Mouse (Mus musculus): ENCODE data around the gene Ppp1r10. TPM values are rescaled to one million over a fixed set of nuclear protein-coding genes. Genes with fewer than 3 reads are reported as not detected.
"Not testable (repeated sequence)": the region's sequence is repeated elsewhere in the genome, so short reads cannot be mapped to it uniquely, and the experiment has no call there.

Ppp1r10 gene
- total RNA-seq, 1 experiment from 2014 or later, result 97.7 TPM

DNA sequence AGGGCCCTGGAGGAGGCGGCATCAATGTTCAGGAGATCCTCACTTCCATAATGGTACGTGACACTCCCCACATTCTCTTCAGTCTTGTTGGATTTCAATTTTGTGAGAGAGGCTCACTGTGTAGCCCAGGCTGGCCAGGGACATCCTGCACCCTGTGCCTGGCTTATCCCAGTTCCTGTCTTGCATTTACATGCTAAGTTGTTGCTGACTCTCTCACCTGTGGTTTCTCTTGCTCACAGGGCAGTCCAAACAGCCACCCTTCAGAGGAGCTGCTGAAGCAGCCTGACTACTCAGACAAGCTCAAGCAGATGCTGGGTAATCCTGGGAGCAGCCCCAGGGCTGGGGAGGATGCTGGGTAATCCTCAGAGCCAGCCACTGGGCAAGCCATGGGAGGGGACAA is 13.3 kb downstream of the Ppp1r10 start:
- DNase-seq, result no peak

DNA sequence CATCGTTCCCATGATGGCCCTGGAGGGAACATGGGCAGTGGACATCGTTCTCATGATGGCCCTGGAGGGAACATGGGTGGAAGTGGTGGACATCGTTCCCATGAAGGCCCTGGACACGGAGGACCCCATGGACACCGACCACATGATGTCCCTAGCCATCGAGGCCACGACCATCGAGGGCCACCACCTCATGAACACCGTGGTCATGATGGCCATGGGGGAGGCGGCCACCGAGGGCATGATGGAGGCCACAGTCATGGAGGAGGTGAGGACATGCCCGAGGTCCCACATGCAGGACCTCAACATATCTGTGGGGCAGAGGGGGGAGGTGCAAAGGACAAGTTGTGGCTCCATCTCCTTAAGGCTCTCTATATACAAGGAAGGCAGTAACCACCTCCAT is 14.4 kb downstream of the Ppp1r10 start:
- no peak for DNase-seq

DNA sequence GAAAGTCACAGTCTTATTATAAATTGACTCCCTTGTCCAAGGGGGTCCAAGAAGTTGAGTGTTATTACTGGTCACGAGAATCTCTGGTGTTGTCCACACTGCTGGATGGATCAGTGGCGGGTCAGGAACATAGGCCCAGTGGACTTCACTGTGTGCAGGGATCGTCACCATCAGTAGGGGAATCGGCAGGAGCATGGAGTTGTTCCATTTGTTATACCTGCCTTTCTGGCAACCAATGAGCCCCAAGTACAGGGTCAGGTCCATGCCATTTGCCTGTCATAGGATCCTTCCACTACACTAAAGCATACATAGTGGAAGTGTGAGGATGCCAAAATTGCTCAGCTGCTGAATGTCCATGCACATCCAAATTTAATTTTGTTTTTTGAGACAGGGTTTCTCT is 16.4 kb downstream of the Ppp1r10 start:
- no peak for DNase-seq

DNA sequence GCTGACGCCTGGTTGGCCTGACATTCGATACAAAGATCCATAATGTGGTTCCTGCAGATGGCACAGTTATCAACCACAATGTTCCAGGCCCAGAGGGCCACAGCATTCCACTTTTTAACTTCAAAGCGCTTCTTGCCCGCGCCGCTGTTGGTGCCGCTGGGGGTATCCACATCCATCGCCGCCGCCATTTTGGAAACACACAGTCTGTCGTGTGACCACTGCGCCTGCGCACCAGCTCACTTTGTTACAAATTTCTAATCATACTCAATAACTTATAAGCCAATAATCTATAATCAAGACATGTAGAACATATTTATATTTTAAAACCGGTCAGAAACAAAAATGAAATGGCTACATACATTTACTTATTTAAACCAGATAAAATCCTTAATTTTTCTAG is 19.5 kb downstream of the Ppp1r10 start:
- DNase-seq, result not testable (repeated sequence)

DNA sequence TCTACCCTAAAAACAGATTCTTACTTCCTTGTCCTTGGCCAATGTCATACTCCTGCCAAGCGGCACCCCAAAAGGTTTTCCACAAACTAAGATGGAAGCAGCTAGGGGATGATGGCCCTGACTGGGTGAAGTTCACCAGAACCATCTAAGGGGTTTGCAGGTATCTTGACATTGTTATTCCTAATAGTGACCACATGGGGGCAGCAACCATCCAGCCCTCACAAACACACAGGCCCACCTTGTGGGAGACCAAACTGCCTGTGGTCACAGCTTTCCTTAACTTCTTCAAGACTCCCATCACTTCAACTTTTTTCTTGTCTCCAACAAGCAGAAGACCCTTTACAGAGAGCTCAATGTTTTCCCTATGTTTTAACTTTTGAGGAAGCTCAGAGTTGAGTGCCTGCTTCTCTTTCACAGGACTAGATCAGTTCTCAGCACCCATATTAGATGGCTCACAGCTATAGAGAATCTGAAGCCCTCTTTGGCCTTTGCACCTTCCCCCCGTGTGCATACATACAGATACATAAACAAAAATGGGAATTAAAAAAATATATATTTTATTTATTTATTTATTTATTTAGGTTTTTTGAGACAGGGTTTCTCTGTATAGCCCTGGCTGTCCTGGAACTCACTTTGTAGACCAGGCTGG is 21.6 kb downstream of the Ppp1r10 start:
- peak; percentile 60 for DNase-seq

DNA sequence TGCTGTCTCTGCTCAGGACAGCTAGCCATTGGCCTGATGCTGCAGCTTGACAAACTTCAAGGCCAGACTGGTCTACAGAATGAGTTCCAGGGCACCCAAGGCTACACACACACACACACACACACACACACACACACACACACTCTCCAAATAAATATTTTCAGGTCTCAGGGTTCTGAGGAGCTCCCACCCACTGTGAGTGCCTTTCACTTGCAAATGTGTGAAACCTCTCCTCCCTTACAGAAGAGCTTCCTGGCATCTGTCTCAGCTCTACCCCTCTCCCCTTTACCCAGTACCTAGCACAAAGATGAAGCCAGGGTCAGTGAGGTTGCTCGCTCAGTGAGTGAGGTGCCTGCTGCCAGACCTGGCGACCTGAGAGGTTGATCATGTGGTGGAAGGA is 22.9 kb downstream of the Ppp1r10 start:
- no peak for DNase-seq

DNA sequence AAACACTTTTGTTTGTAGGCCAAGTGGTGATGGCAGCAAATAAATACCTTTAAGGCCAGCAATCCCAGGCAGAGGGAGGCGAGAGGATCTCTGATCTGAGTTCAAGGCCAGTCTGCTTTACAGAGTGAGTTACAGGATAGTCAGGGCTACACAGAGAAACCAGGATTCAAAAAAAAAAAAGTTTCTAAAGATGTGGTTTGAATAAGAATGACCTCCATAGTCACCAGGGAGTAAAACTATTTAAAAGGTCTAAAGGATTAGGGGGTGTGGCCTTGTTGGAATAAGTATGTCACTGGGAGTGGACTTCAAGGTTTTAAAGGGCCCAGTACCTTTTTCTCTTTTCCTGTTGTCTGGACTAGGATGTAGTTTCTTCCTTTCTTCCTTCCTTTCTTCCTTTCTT is 23.7 kb downstream of the Ppp1r10 start:
- no peak for DNase-seq

DNA sequence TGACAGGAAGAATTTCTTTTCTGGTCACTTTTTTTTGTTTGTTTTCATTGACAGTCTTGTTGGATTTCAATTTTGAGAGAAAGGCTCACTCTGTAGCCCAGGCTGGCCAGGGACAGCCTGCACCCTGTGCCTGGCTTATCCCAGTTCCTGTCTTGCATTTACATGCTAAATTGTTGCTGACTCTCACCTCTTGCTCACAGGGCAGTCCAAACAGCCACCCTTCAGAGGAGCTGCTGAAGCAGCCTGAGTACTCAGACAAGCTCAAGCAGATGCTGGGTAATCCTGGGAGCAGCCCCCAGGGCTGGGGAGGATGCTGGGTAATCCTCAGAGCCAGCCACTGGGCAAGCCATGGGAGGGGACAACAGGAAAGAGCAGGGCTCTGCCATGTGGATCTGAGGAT is 34.7 kb downstream of the Ppp1r10 start:
- DNase-seq, result not testable (repeated sequence)

DNA sequence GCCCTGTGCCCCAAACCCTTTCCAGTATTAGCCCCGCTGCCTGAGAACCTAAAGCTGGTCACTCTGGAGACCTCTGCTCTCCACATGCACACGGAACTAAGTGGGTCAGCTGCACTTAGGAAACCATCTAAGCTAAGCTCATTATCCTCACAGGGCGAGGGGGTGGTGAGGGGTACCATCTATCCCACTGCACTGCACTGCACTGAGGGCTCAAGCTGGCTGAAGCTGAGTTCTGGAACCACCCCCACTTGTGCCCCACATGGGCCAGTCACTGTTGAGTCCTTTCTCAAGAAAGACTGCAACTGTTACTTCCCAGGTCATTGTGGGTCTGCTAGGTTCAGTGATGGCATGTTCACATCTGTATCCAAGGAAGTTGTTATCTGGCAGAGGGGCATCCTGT is 36.3 kb downstream of the Ppp1r10 start:
- not testable (repeated sequence) for DNase-seq

DNA sequence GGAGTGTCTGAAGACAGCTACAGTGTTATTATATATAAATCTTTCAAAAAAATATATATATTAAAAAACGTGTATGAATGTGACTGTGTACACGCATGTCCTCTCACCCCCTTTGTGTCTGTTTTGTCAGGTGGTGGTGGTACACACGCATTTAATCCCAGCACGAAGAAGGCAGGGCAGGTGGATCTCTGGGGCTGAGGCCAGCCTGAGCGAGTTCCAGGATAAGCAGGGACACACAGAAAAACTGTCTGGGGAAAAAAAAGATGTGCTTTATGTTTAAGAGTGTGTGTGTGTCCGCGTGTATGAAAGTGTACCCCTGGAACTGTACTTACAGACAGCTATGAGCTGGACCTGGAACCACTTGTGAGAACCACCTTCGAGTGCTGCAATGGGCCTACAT is 38.4 kb downstream of the Ppp1r10 start:
- DNase-seq, result no peak

DNA sequence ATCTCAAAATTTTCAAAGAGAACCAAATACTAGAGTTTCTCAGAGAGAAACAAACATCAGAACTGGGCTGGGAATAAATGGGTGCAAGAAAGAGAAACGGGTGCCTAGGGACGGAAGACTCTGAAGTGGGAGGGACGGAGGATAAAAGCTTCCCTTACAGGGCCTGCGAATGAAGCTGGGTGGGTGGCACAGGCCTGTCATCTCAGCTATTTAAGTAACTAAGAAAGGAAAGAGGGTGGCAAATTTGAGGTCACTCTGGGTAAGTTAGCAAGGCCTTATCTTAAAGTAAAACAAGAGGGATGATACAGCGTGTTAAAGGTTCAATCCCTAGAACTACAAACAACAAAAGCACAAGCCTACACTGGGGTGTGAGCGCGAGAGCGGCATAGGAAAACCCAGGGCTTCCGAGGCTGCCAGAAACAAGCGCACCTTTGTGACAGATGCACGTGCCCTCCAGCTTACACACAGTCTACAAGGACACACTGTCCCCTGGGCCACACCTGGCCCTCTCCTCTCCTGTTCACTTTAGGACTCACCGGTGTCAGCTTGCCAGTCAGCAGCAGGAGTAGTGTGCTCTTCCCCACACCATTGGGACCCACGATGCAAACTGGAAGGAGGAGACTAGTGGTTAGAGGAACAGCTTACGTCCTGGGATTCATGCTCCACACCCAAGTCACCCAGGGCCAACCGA is 42.4 kb downstream of the Ppp1r10 start:
- no peak for DNase-seq

DNA sequence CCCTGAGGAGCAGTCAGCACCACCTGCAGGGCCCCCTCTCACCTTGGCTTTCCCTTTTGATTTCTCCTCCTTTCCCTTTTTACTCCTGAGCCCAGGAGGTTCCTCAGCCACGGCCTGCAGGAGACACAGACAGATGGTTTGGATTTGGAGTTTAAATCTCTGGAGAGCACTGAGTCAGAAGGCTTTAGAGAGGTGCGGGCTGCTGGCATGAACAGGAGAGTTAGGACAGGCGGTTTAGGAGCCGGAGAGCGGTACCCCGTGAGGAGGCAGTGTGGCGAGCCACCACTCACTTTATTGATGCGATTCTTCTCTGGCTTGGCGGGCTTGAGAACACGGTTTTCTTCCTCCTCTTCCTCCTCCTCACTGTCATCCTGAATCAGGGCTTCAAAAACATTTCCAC is 47.0 kb downstream of the Ppp1r10 start:
- no peak for DNase-seq

DNA sequence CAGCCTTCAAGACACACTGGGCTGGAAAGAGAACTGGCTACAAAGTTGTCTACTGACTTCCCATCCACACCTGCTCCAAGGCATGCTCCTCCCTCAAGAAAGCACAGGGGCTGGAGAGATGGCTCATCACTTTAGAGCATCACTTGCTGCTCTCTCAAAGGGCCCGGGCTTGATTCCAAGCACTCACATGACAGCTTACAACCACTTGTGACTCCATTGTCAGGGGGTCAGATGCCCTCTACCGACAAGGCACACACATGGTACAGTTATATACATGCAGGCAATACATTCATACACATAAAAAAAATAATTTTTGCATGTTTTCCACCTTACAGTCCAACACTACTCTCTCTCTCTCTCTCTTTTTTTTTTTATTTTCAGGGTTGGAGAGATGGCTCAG is 51.4 kb downstream of the Ppp1r10 start:
- DNase-seq, result no peak

DNA sequence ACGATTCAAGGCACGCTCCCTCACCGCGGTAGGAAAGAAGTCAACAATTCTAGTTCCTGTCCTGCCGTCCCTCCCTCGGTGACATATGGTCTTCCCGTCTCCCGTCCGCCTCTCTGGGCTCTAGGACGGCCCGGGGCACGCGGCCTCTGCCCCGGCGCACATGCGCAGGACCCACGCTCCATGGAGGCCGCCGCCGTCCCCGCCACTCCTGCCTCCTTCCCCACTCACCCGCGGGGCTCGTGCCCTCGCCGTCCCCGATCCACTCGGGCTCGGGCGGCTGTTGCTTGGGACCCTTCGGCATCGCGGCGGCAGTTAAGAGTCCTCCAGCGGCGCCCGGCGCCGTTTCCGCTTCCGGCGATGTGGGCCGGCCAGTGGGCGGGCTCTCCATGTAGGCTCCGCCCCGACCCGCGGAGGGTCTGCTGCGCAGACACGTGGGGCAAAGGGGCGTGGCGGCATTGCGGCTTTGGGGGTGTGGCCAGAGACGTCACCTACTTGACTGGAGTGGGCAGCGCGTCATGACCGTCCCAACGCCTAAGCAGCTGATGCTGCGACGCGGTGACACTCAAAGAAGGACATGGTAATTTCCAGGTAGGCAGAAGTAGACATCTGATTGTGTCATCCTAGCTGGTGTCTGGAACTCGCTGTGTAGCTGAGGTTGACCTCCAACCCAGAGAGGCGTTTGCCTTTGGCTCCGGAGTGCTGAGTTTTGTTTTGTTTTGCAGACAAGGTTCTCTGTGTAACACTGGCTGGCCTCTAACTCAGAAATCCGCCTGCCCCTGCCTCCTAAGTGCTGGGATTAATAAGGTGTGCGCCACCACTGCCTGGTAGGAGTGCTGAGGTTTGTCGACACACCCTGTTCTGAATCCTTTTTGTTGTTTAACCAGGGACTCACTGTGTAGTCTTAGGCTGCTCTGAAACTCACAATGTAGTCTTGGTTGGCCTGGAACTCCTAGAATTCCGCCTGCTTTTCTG is 53.5 kb downstream of the Ppp1r10 start, which contains the start of gene Abcf1:
Gene Abcf1 (minus strand): TSS at position 344 of the 972 bp plus-strand sequence.
- peak; percentile 100 for DNase-seq

DNA sequence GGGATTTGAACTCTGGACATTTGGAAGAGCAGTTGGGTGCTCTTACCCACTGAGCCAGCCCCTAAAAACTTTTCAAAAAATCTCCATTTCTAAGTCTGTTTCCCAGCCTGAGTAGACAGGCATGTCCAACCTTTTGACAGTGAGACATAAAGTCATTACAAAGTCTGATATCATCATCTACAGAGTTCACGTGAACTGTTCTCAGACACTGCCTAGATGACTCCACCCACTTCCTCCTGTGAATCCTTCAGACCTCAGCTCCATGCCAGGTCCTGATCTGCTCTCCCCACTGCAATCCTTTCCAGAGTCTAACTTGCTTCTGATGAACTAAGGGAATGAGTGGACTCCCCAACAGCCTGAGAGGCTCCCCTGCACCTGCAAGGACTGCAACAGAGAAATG is 55.9 kb downstream of the Ppp1r10 start:
- no peak for DNase-seq

DNA sequence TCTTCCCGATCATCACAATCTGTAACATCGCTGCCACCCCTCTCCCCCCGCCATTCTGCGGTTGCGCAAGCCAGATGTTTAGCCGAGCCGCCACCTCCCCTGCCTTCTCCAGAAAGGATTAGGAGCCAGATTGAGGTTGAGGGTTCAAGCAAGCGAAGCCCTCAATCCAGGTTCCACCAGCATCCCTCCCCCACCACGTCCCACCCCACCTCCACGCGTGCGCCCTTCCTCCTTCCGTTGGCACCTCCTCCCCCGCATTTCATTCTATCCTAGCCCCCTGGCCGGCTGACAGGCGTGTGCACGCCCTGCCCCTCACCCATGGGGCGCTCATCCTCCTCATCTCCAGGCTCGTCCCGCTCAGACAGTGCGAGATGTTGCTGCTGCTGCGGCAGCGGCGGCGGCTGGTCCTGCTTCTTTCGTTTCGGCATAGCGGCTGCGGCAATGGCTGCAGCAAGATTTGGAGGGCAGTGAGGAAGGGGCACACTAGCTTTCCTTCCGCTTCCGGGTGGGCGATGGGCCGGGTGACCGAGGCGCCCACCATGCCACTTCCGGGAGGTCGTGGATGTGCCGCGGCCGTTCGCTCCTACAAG is 62.7 kb downstream of the Ppp1r10 start:
- peak; percentile 59 for DNase-seq

DNA sequence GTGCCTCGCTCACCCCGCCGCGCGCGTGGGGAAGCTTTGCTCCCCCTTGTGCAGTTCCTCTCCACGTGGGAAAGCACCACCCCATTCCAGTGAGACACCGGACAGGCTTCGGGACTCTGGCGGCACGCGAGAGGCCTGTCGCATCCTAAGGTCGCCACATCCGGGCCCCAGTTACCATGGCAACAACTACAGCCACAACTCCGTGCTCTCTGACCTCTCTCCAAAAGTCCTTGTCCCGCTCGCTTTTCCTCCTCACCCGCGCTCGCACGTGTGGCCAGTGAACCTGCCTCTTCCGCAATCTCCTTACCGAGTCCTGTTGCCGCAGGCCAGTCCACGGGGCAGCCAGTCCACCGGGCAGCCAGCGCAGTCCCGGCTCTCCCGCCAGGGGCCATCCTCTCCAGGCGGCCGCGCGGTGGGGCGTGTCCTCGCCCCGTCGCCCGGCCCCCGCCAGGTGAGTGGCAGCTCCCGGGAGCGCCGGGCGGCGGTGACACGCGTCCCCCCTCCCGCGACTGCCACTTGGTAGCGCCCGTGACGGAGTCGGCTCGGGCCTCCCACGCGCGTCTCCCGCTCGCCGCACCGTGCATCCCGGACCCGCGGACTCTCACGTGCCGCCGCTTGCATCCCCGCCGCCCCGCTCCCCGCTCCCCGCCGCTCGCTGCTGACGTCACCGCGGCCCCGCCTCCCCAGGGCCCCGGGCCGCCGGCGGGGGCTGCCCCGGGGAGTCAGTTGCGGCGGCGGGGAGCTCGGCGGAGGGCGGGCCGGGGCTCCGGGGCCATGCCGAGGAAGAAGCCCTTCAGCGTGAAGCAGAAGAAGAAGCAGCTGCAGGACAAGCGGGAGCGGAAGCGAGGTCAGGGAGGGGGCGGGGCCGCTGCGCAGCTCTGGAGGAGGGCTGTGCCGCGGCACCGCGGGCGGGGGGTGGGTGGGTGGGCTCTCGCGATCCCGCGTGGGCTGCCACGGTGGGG is 63.4 kb downstream of the Ppp1r10 start, which contains the start of the genes Gnl1 and Prr3:
Gene Gnl1 (plus strand): TSS at position 451 of the 962 bp plus-strand sequence.
Gene Prr3 (minus strand): TSS at position 836 of the 962 bp plus-strand sequence.
- DNase-seq, result peak; percentile 95

DNA sequence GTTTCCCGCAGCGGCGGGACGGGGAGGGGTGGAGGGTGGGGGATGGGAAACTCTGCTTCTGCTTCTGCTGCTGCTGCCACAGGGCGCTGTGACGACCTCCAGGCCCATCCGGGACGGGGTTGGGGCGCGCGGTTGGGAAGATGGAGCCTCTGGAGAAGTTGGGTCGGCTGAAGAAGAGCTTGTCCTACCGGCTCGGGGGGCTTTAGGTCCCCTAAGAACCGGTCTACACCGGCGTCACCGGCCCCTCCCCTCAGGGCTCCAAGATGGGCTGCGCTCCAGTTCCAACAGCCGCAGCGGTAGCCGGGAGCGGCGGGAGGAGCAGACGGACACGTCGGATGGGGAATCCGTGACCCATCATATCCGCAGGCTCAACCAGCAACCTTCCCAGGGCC is 64.1 kb downstream of the Ppp1r10 start:
- DNase-seq, result peak; percentile 78

DNA sequence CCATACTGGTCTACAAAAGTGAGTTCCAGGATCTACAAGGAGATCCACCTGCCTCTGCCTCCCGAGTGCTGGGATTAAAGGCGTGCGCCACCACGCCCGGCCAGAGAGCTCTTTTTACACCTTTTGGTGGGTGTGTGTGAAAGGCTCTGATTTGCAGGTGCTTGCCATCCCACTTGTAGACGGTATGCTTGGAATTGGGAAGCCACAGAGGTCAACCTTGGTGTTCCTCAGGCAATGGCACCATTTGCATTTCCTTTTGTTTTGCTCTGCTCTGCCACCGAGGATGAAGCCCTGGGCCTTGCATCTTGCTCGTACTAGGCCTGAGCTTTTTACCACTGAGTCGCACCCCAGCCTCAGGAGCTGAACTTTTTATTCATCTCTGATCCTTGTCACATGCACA is 65.5 kb downstream of the Ppp1r10 start:
- DNase-seq, result no peak
